Mouse (Mus musculus): Measurements from ENCODE around the gene Susd4.

DNA sequence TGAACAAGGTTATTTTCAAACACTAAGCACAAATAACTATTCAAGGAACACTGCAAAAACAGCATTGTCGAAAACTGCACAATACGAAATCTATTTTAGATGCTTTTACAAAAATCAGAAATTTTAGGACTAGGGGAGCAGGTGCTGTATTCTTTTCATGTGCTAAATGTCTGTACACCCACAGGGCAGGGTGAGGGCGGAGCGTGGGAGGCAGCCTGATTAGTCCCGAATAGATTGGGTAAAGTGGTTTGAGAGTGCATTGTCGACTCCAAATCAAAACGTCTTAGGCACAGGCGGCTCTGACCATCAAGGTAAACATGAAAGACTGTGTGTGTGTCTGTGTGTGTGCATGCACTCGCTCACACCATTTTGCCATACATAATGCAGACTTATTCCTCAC, 34.7 kb upstream of the Susd4 start:
- no peak for TF ChIP-seq CTCF (conservative IDR thresholded peaks at IDR 0.05 in 1 of 2, IDR thresholded peaks at IDR 0.05 in 1 of 2; ENCODE audit: low read depth in 2 of 2, low read length in 2 of 2)
- TF ChIP-seq SIN3A (IDR thresholded peaks at IDR 0.05; ENCODE audit: low read length), result no peak

Measured in CH12.LX (cell line).